Comparison of ENCODE assay signal across 40 mouse cellular contexts in genomic region chr14:54720041-54720440, GRCm38 (mm10). TPM values are rescaled to one million over a fixed set of nuclear protein-coding genes. Genes with fewer than 3 reads are reported as not detected.
"Had no signal": no experiment of that assay in that cellular context is flagged by ENCODE, and none has a peak within 500 bp of the region (broad histone marks: within the 10 kb centered on the region; RNA-seq: fewer than 3 reads in every experiment).

No protein-coding gene starts in this region.

- DNase-seq: left cerebral cortex, postnatal 4 days; liver, embryonic 13.5 days; liver, postnatal 0 days; lung, adult 18-20 months; lung, adult 2 months; lung, embryonic 14.5 days; lung, postnatal 10 days; lung, postnatal 14 days; lung, postnatal 36 days; lung, postnatal 4 days; midbrain, embryonic 14.5 days had no signal

- H3K4me1 ChIP-seq: limb, embryonic 15.5 days; midbrain, embryonic 12.5 days had no signal

- H3K36me3 ChIP-seq: limb, embryonic 10.5 days; limb, embryonic 12.5 days; limb, embryonic 13.5 days; limb, embryonic 15.5 days; liver, embryonic 12.5 days; liver, embryonic 13.5 days; liver, embryonic 15.5 days; lung, embryonic 15.5 days; midbrain, embryonic 10.5 days; midbrain, embryonic 12.5 days; midbrain, embryonic 13.5 days; midbrain, embryonic 15.5 days; neural tube, embryonic 12.5 days; neural tube, embryonic 13.5 days had no signal

- H3K9ac ChIP-seq: limb, embryonic 12.5 days; limb, embryonic 13.5 days; limb, embryonic 15.5 days; liver, embryonic 12.5 days; liver, embryonic 13.5 days; liver, embryonic 14.5 days; liver, embryonic 15.5 days; liver, postnatal 0 days; lung, embryonic 14.5 days; lung, embryonic 15.5 days; midbrain, embryonic 12.5 days; midbrain, embryonic 13.5 days; midbrain, embryonic 15.5 days; neural tube, embryonic 12.5 days; neural tube, embryonic 13.5 days had no signal

- H3K4me3 ChIP-seq: limb, embryonic 10.5 days; limb, embryonic 12.5 days; limb, embryonic 13.5 days; limb, embryonic 15.5 days; liver, embryonic 12.5 days; liver, embryonic 13.5 days; liver, embryonic 15.5 days; lung, embryonic 15.5 days; megakaryocyte, embryonic 14.5 days; midbrain, embryonic 10.5 days; midbrain, embryonic 12.5 days; midbrain, embryonic 13.5 days; midbrain, embryonic 15.5 days; myocyte; neural tube, embryonic 12.5 days; neural tube, embryonic 13.5 days had no signal

- H3K27me3 ChIP-seq: limb, embryonic 15.5 days; midbrain, embryonic 15.5 days; neural tube, embryonic 12.5 days; neural tube, embryonic 13.5 days had no signal

- H3K27ac ChIP-seq: limb, embryonic 10.5 days; limb, embryonic 12.5 days; limb, embryonic 13.5 days; limb, embryonic 15.5 days; liver, embryonic 12.5 days; liver, embryonic 13.5 days; liver, embryonic 14.5 days; liver, embryonic 15.5 days; lung, embryonic 15.5 days; macrophage; midbrain, embryonic 10.5 days; midbrain, embryonic 12.5 days; midbrain, embryonic 13.5 days; midbrain, embryonic 15.5 days; neural tube, embryonic 12.5 days; neural tube, embryonic 13.5 days had no signal

RNA-seq across cellular contexts. Expression of gene Cebpe, which starts 8.1 kb away (rescaled TPM):
- total RNA-seq: left cerebral cortex, postnatal 10 days; left cerebral cortex, postnatal 14 days; left cerebral cortex, postnatal 25 days; left cerebral cortex, postnatal 36 days; left cerebral cortex, postnatal 4 days; midbrain, postnatal 0 days had no signal
- polyA plus RNA-seq: limb, embryonic 10.5 days; limb, embryonic 11.5 days; limb, embryonic 12.5 days; limb, embryonic 13.5 days; lung, embryonic 14.5 days; lung, embryonic 15.5 days; lung, embryonic 16.5 days; midbrain, embryonic 11.5 days; midbrain, embryonic 13.5 days; midbrain, embryonic 14.5 days; midbrain, embryonic 16.5 days; midbrain, postnatal 0 days; myocyte; neural tube, embryonic 11.5 days; neural tube, embryonic 13.5 days had no signal

RNA-seq across cellular contexts. Expression of gene Gm29776, which starts 21.4 kb away (rescaled TPM):
- total RNA-seq: left cerebral cortex, postnatal 14 days; left cerebral cortex, postnatal 36 days; left cerebral cortex, postnatal 4 days; megakaryocyte progenitor cell, adult 5-6 weeks; megakaryocyte-erythroid progenitor cell, adult 5-6 weeks; midbrain, postnatal 0 days had no signal
- polyA plus RNA-seq: liver, postnatal 0 days; macrophage; midbrain, embryonic 10.5 days had no signal
